Mouse (Mus musculus): ENCODE data around the gene Gm6408. TPM values are rescaled to one million over a fixed set of nuclear protein-coding genes. Genes with fewer than 3 reads are reported as not detected.

The Gm6408 gene
- polyA plus RNA-seq, 1 experiment: not detected

Other genes with a start within 250 kb of the Gm6408 start
- gene Wasf3, start 97.0 kb upstream of the Gm6408 start, polyA plus RNA-seq (2012; rRNA removed): 3.0 and 3.1 TPM in 2 replicates
- gene Gm6370, start 9.4 kb downstream of the Gm6408 start, polyA plus RNA-seq (2012; rRNA removed): not detected in 2 replicates
- 0.12 TPM in 1 of 2 replicates, not detected in the other for gene 4930449I24Rik, start 20.4 kb downstream of the Gm6408 start, polyA plus RNA-seq (2012; rRNA removed)
- gene Gm3402, start 32.2 kb downstream of the Gm6408 start, polyA plus RNA-seq (2012; rRNA removed): not detected in 2 replicates
- gene Gm3404, start 43.8 kb downstream of the Gm6408 start, polyA plus RNA-seq (2012; rRNA removed): not detected in 2 replicates
- gene Gm3409, start 55.7 kb downstream of the Gm6408 start, polyA plus RNA-seq (2012; rRNA removed): not detected in 2 replicates
- gene Gm3415, start 74.2 kb downstream of the Gm6408 start, polyA plus RNA-seq (2012; rRNA removed): not detected in 2 replicates
- not detected in 2 replicates for gene Gpr12, start 103.3 kb downstream of the Gm6408 start, polyA plus RNA-seq (2012; rRNA removed)